Mouse (Mus musculus): ENCODE data around the gene Fbrs. TPM values are rescaled to one million over a fixed set of nuclear protein-coding genes. Genes with fewer than 3 reads are reported as not detected.
"Not testable (repeated sequence)": the region's sequence is repeated elsewhere in the genome, so short reads cannot be mapped to it uniquely, and the experiment has no call there.

Fbrs gene
- polyA plus RNA-seq, 1 experiment from 2014 or later, result 9.9 TPM

DNA sequence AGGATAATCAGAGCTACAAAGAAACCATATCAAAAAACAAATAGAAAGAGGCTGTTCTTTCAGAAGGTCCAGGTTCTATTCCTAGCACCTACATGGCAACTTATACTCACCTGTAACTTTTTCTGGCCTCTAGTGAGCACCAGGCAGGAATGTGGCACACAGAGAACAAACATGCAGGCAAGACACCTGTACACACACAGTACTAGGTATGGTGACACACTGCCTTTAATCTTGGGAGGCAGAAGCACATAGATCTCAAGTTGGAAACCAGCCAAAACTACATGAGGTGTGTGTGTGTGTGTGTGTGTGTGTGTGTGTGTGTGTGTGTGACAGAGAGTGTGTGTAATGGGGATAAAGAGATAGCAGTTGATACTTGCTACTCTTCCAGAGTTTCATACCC is 15.6 kb downstream of the Fbrs start:
- TF ChIP-seq CTCF (IDR thresholded peaks at IDR 0.05) (no peak), EP300 (IDR thresholded peaks at IDR 0.05) (no peak)
- no peak overlapping the region for H3K9ac ChIP-seq (replicated peaks; ENCODE audit: low read depth)
- no peaks in the 10 kb centered on the region for H3K27me3 ChIP-seq (replicated peaks; ENCODE audit: insufficient read depth, low read length)
- H3K4me3 ChIP-seq (ENCODE audit: low read depth, low read length), result no peak overlapping the region
- H3K4me2 ChIP-seq (replicated peaks; ENCODE audit: low read depth, low read length), result no peak overlapping the region
- no peaks in the 10 kb centered on the region for H3K4me1 ChIP-seq (ENCODE audit: insufficient read depth, low read depth, low read length)
- ATAC-seq, result no peak
- no peak overlapping the region for H3K27ac ChIP-seq (ENCODE audit: low read length)
- no peak for DNase-seq (ENCODE audit: low spot score)
- peaks cover 23% of the 10 kb centered on the region; the same call in 1 of the 2 replicates for H3K36me3 ChIP-seq (ENCODE audit: insufficient read depth, low read length)
- no peaks in the 10 kb centered on the region for H3K9me3 ChIP-seq (ENCODE audit: low read length)

- H3K9ac ChIP-seq (replicated peaks; ENCODE audit: low read depth), result no peak overlapping the region
- H3K4me2 ChIP-seq (replicated peaks; ENCODE audit: low read depth, low read length), result no peak overlapping the region
- no peak for DNase-seq (ENCODE audit: low spot score)
- no peak overlapping the region for H3K4me3 ChIP-seq (ENCODE audit: low read depth, low read length)
- H3K4me1 ChIP-seq (ENCODE audit: insufficient read depth, low read depth, low read length), result no peaks in the 10 kb centered on the region
- WGBS, result 70% methylated on average over 2 of the region's 2 CpGs
- H3K36me3 ChIP-seq (ENCODE audit: insufficient read depth, low read length), result no peaks in the 10 kb centered on the region
- H3K9me3 ChIP-seq (ENCODE audit: low read length), result no peaks in the 10 kb centered on the region
- H3K27ac ChIP-seq (ENCODE audit: low read length), result no peak overlapping the region
- no peaks in the 10 kb centered on the region for H3K27me3 ChIP-seq (replicated peaks; ENCODE audit: insufficient read depth, low read length)
- TF ChIP-seq EP300 (IDR thresholded peaks at IDR 0.05) (no peak), CTCF (IDR thresholded peaks at IDR 0.05) (no peak)
- ATAC-seq, result no peak
These were observed 18.4 kb downstream of the Fbrs start for GRCm38 (mm10) chr7:127497382-127497781.

DNA sequence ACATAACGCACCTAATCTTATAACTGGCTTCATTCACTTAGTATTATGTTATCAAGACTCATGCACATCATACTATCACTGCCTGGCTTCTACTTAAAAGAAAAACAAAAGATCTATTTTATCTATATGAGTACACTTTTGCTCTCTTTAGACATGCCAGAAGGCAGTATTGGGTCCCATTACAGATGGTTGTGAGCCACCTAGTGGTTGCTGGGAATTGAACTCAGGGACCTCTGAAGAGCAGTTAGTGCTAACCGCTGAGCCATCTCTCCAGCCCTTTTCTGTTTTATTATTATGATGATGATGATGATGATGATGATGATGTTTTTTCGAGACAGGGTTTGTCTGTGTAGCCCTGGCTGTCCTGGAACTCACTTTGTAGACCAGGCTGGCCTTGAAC is 19.4 kb downstream of the Fbrs start:
- Histone ChIP-seq H3K27ac (ENCODE audit: low read length) (no peak overlapping the region), H3K9ac (replicated peaks; ENCODE audit: low read depth) (no peak overlapping the region), H3K9me3 (ENCODE audit: low read length) (no peaks in the 10 kb centered on the region), H3K4me2 (replicated peaks; ENCODE audit: low read depth, low read length) (no peak overlapping the region), H3K27me3 (replicated peaks; ENCODE audit: insufficient read depth, low read length) (no peaks in the 10 kb centered on the region), H3K4me1 (ENCODE audit: insufficient read depth, low read depth, low read length) (no peaks in the 10 kb centered on the region), H3K36me3 (ENCODE audit: insufficient read depth, low read length) (no peaks in the 10 kb centered on the region), H3K4me3 (ENCODE audit: low read depth, low read length) (no peak overlapping the region)
- DNase-seq (ENCODE audit: low spot score) (peak; percentile 39), ATAC-seq (no peak)
- 38% methylated on average over 3 of the region's 3 CpGs for WGBS
- TF ChIP-seq EP300 (IDR thresholded peaks at IDR 0.05) (no peak), CTCF (IDR thresholded peaks at IDR 0.05) (peak; percentile 67)

- ATAC-seq (no peak), DNase-seq (ENCODE audit: low spot score) (no peak)
- WGBS, result 93% methylated on average over 3 of the region's 3 CpGs
- TF ChIP-seq CTCF (IDR thresholded peaks at IDR 0.05) (no peak), EP300 (IDR thresholded peaks at IDR 0.05) (no peak)
- Histone ChIP-seq H3K4me1 (ENCODE audit: insufficient read depth, low read depth, low read length) (peaks cover 5% of the 10 kb centered on the region; the same call in 1 of the 2 replicates), H3K9me3 (ENCODE audit: low read length) (no peaks in the 10 kb centered on the region), H3K27ac (ENCODE audit: low read length) (no peak overlapping the region), H3K36me3 (ENCODE audit: insufficient read depth, low read length) (no peaks in the 10 kb centered on the region), H3K4me2 (replicated peaks; ENCODE audit: low read depth, low read length) (no peak overlapping the region), H3K27me3 (replicated peaks; ENCODE audit: insufficient read depth, low read length) (no peaks in the 10 kb centered on the region), H3K4me3 (ENCODE audit: low read depth, low read length) (no peak overlapping the region), H3K9ac (replicated peaks; ENCODE audit: low read depth) (no peak overlapping the region)
These were observed 29.3 kb downstream of the Fbrs start for GRCm38 (mm10) chr7:127508291-127508690.

GRCm38 (mm10) chr7:127509830-127510229 is 30.8 kb downstream of the Fbrs start:
- not testable (repeated sequence) for H3K27me3 ChIP-seq (replicated peaks; ENCODE audit: insufficient read depth, low read length); H3K4me2 ChIP-seq (replicated peaks; ENCODE audit: low read depth, low read length); DNase-seq (ENCODE audit: low spot score); H3K4me1 ChIP-seq (ENCODE audit: insufficient read depth, low read depth, low read length); ATAC-seq; H3K9ac ChIP-seq (replicated peaks; ENCODE audit: low read depth); H3K9me3 ChIP-seq (ENCODE audit: low read length); H3K27ac ChIP-seq (ENCODE audit: low read length); H3K4me3 ChIP-seq (ENCODE audit: low read depth, low read length); H3K36me3 ChIP-seq (ENCODE audit: insufficient read depth, low read length)
- WGBS, result 82% methylated on average over 3 of the region's 4 CpGs

DNA sequence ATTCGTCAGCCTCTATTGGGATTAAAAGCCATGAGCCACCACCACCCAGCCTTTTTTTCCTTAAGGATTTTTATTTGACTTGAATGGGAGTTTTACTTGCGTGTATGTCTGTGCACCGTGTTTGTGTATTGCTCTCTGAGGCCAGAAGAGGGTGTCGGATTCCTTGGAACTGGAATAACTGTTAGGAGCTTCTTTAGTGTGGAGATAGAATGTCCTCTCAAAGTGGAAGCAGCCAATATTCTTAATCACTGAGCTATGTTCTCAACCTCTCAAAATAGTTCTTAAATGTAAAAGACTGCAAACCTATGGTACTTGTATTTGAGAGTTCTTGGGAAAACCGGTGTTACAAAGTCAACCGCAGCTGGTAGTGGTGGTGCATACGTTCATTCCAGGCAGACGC is 32.2 kb downstream of the Fbrs start:
- Histone ChIP-seq H3K4me3 (ENCODE audit: low read depth, low read length) (peak overlapping the region; percentile 87), H3K4me1 (ENCODE audit: insufficient read depth, low read depth, low read length) (peaks cover 5% of the 10 kb centered on the region; the same call in 1 of the 2 replicates), H3K9ac (replicated peaks; ENCODE audit: low read depth) (no peak overlapping the region), H3K36me3 (ENCODE audit: insufficient read depth, low read length) (peaks cover 5% of the 10 kb centered on the region; the same call in 1 of the 2 replicates), H3K27ac (ENCODE audit: low read length) (peak overlapping the region; percentile 99; the same call in 1 of the 2 replicates), H3K9me3 (ENCODE audit: low read length) (no peaks in the 10 kb centered on the region), H3K4me2 (replicated peaks; ENCODE audit: low read depth, low read length) (peak overlapping the region; percentile 45), H3K27me3 (replicated peaks; ENCODE audit: insufficient read depth, low read length) (no peaks in the 10 kb centered on the region)
- TF ChIP-seq CTCF (IDR thresholded peaks at IDR 0.05) (peak; percentile 44), EP300 (IDR thresholded peaks at IDR 0.05) (no peak)
- ATAC-seq (no peak), DNase-seq (ENCODE audit: low spot score) (peak; percentile 49)
- 22% methylated on average over 8 of the region's 8 CpGs for WGBS

DNA sequence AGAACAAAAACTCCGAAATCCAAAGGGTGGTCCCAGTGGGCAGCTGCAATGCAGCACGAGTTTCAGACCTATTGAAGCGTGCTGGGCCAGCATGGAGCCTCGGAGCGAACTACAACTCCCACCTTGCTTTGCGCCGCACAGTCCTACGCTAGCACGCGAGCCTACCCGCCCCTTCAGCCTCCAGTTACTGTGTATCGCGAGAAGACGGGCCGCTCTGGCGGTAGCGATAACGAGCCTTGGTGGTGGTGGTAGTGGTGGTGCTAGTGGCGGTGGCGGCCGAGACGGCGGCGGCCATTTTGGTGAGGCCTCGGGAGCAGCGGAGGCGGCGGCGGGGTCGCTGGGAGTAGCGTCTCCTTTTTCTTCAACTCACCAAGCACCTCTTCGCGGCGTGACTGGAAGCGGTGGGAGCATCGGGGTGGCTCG is 32.8 kb downstream of the Fbrs start, which contains the start of gene Srcap:
TSS of gene Srcap (plus strand) at position 176 of the 423 bp plus-strand sequence.
- H3K9me3 ChIP-seq (ENCODE audit: low read length), result no peaks in the 10 kb centered on the region

More for the DNA sequence above, 32.8 kb downstream of the Fbrs start, which contains the start of gene Srcap:
- Histone ChIP-seq H3K4me3 (ENCODE audit: low read depth, low read length) (peak within 1 kb of the TSS; percentile 87), H3K4me2 (replicated peaks; ENCODE audit: low read depth, low read length) (peak within 1 kb of the TSS; percentile 69), H3K27ac (ENCODE audit: low read length) (peak within 1 kb of the TSS; percentile 99), H3K27me3 (replicated peaks; ENCODE audit: insufficient read depth, low read length) (no peaks in the 10 kb centered on the region), H3K4me1 (ENCODE audit: insufficient read depth, low read depth, low read length) (peaks cover 5% of the 10 kb centered on the region; the same call in 1 of the 2 replicates), H3K9ac (replicated peaks; ENCODE audit: low read depth) (peak within 1 kb of the TSS; percentile 93), H3K36me3 (ENCODE audit: insufficient read depth, low read length) (peaks cover 6% of the 10 kb centered on the region; the same call in 1 of the 2 replicates)
- 0% methylated on average over 33 of the region's 37 CpGs for WGBS
- DNase-seq (ENCODE audit: low spot score), result peak; percentile 99
- ATAC-seq, result peak; percentile 97
- TF ChIP-seq CTCF (IDR thresholded peaks at IDR 0.05), result no peak
- peak; percentile 83 for TF ChIP-seq EP300 (IDR thresholded peaks at IDR 0.05)

Measured in lung, postnatal 0 days (tissue).